Mouse (Mus musculus): ENCODE results near the gene Laptm5.

Gene Laptm5

DNA sequence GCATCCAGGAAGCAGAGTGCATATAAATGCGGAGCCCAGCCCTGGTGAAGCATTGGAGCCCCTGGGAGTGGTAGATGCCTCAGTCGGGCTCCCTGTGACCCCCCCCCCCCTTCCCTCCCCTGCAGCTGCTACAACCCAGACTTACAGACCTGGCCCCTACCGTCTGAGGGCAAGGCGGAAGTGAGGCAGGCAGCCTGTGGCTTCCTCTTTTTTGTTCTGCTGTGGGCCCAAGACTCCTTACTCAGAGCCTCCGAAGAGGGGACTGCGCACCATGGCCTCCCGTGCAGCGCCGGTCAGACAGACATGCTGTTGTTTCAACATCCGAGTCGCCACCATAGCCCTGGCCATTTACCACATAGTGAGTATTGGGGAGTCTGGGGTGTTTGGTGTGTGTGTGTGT lies at the start of gene Laptm5:
Gene Laptm5 (plus strand): TSS at position 49 of the 400 bp plus-strand sequence.
- peak; percentile 77 to 82 for DNase-seq (ENCODE audit: low spot score in 2 of 2)

DNA sequence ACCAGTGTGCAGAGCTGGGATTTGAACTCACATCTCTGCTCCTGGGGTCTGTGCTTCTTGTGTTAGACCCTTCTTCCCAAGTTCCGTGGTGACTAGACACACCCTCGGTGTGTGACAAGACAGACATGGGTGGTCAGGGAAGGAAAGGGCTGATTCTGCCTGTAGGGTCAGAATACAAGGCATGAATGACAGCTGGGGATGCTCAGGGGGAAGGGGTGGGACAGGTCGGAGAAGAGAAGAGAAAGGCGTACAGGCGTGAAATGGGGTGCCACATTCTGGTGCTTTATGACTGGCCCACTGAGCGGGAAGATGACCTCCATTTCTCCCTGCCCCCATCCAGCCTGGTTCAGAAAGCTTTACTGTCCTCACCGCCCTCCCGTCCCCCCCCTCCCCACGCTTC lies 47.5 kb upstream of the Laptm5 start:
- DNase-seq (ENCODE audit: low spot score in 2 of 2): no peak

DNA sequence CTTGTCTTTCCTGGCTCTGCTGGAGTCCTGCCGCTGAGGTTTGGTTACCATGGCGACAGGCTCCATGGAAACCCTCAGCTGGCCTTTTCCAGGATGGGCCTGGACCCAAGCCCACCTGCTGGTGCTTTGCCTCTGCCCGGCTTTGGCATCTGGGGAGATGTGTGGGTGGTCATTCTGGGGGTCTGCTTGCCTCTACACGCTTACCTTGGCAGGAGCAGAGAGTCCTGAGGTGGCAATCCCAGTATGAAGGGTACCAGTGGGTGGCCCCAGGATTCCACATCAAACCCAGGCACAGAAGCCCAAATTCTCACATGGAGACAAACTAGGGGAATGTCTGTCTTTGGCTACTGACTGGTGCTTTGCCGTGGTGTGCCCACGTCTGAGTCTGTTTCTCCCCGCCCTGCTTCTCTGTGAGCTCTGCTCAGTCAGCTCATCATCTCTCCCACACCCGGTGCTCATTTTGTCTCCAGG lies 47.0 kb upstream of the Laptm5 start:
- no peak for DNase-seq (ENCODE audit: low spot score in 2 of 2)

DNA sequence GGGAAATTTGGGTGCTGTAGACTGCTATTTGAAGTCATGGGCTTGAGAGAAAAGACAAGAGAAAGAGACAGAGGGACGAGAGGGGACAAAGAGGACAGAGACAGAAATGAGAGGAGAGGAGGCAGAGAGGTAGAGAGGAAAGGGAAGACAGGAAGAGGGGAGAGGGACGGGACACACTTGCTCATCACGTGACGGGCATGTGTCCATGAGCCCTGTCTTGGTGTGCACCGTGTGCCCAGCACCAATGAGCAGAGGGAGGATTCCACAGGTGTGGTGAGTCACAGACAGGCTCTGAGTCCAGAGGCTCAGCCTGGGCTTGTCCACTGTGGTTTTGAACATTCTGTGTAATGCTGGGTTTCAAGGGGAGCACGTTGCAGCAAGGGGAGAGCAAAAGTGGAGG lies 45.0 kb upstream of the Laptm5 start:
- no peak for DNase-seq (ENCODE audit: low spot score in 2 of 2)

DNA sequence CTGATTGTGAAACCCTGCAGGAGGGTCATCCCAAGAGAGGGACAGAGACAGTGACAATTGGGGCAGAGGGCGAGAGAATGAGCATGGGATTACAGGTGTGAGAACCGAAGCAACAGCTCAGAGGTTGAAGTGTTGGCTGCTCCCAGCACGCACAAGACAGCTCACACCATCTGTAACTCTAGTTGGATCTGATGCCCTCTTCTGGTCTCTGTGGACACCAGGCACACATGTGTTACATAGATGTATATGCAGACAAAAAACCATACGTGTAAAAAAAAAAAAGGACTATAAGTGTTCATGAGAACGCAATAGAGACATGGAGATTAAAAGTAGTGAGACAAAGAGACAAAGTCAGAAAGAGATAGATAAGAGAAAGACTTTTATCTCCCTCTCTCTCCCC lies 44.1 kb upstream of the Laptm5 start:
- DNase-seq (ENCODE audit: low spot score in 2 of 2): no peak

DNA sequence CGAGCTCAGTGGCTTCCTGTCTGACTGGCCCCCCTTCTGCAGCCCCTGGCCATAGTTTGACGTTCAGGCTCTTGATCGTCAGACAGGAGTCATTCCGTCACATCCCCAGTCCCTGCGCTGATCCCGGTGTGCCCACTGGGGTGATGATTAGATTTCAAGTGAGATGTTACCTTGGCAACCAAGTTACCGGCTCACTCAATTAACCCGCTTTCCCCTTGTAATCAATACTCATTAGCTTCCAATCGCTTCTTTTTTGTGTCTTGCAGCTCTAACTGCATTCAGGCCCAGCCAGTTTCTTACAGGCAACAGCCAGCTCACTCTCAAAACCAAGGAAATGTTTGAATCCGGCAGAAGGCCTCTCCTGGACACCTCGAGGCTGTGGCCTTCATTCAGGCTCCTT lies 40.5 kb upstream of the Laptm5 start:
- no peak for DNase-seq (ENCODE audit: low spot score in 2 of 2)

DNA sequence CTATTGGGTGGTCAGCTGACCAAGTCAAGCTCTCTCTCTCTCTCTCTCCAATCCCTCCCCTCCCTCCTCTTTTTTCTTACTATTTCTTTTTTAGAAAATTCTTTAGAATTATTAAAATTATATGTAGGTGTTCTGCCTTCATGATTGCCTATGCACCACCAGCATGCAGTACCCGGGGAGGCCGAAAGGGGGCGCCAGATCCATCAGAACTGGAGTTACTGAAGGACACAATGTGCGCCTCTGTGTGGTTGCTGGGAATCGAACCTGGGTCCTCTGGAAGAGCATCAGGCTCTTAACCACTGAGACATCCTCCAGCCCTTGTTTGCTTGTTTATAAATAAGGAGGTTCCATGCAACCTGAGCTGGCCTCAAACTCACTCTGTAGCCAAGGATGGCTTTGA lies 39.5 kb upstream of the Laptm5 start:
- DNase-seq (ENCODE audit: low spot score in 2 of 2): no peak

DNA sequence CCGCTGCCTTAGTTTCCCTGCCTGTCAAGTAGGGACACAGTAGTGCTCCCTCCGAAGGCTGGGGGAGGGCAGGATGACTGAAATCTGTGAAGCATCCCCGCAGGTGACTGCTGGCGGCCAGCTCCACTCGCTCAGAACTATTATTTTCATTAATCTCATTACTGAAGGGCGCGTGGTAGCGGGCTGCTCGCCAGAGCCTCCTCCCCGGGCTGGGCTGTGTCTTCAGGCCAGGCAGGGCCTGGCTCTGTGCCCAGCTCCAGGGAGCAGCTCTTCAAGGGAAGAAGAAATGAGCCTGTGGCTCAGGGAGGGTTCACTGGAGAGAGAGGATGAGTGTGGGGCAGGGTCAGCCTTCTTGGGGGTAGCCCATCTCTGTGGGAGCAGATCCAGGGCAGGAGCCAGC lies 38.3 kb upstream of the Laptm5 start:
- no peak for DNase-seq (ENCODE audit: low spot score in 2 of 2)

DNA sequence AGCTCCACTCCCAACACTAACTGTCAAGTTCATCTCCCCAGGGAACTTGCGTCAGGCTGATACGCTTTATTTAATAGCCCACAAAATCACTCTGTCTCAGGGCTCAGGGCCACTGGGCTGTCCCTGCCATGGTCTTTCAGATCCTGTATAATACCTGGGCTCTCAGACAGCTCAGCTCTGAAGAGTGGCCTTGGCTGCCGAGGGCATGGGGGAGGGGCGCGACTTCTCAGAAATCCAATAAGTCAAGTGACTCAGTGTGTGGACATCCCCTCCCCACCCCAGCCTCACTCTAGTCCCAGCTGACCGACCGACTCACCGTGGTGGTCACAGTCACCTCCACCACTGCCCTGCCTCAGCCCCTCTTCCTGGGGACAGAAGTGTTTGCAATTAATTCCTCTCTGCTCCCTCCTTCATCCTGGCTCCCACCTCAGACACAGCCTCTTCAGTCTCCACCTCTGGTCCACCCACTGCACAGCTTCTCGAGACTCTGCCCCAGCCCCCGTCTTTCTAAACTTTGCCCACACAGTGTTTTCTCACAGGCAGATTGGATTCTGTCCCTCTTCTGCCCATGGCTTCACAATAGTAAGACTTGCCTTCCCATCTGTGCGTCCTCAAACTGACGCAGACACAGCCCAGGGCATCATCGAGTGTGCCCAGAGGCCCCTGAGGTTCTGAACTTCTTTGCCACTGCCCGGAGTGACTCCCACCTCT lies 36.8 kb upstream of the Laptm5 start:
- DNase-seq (ENCODE audit: low spot score in 2 of 2): no peak

DNA sequence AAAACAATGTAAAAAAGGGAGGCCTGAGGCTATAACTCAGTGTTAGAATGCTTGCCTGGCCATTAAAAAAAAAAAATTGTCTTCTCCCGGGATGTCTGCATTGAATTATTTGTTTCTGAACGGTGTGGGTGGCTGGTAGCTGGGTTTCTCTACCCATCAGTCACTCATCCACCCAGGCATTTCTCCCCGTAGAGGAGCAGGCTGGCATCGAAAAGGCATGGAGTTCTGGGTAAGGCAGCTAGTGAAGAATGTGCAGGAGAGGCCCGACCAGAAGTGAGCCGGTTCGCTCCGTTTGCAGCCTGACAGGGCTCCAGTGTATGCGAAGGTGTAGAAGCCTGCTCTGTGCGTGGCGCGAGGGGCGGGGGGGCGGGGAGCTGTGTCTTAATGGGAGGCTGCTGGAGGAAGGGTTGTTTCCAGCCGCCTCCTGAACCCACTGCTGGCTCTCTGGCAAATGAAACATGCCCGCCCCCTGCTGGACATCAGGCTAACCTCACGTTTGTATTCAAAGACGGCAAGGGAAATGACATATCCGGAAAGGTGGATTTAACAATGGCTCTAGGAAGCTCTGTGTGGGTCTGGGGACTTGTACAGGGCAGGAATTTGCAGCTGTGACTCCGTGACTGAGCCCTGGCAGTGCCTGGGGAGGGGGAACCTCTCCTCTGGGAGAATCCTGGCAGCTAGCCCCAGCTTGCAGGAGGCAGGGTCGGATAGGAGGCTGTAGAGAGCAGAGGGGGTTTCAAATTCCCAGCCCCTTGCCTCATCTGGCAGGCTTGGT lies 34.5 kb upstream of the Laptm5 start:
- peak; percentile 55 to 82 for DNase-seq (ENCODE audit: low spot score in 2 of 2)

DNA sequence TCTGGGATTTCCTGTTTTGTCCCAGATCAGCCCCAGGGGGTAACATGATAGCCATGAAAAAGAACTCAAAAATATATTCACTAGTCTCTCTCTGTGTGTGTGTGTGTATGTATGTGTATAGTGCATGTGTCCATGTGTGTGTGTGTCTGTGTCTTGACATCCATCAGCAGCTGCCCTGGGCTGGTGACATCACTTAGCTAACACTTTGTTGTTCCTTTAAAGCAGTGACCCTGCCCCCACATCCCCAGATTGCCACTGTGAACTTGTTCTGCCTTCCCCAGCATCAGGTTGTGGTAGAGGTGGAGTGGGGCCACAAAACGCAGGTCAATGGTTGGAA lies 33.9 kb upstream of the Laptm5 start:
- DNase-seq (ENCODE audit: low spot score in 2 of 2): no peak

DNA sequence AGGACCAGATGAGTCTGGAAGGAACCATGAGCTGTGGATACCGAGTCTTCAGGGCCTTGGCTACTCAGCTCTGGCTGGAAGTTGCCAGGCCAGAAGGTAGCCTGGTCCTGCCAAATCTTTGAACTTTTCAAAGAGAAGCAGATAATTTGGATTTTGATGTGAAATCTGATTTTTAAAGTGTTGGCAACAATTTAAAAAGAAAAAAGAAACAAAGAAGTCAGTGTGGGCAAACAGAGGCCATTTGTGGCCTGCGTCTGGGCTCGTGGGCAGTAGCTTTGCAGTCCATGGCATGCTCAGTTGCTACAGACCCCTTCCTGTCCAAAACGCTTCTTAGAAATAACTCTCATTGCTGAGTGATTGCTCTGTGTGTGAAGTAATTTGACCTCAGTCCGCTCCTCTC lies 31.6 kb upstream of the Laptm5 start:
- DNase-seq (ENCODE audit: low spot score in 2 of 2): no peak

DNA sequence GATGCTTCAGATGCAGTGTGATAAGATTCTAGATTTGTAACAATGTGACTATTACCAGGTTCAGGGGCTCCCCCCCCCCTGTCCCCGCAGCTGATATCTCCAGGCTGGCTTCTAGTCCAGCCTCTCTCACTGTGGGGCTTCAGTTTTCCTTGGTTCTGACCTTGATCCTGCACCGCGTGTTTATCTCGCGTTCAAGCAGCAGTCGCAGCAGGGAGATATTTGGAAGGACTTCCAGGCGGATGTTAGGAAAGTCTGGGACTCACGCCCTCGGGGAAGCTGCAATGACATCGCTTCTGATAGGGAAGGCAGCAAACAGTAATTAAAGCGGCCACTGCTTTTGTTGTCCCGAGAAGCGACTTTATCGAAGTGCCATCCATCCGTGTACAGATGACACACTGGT lies 30.2 kb upstream of the Laptm5 start:
- DNase-seq (ENCODE audit: low spot score in 2 of 2): no peak

DNA sequence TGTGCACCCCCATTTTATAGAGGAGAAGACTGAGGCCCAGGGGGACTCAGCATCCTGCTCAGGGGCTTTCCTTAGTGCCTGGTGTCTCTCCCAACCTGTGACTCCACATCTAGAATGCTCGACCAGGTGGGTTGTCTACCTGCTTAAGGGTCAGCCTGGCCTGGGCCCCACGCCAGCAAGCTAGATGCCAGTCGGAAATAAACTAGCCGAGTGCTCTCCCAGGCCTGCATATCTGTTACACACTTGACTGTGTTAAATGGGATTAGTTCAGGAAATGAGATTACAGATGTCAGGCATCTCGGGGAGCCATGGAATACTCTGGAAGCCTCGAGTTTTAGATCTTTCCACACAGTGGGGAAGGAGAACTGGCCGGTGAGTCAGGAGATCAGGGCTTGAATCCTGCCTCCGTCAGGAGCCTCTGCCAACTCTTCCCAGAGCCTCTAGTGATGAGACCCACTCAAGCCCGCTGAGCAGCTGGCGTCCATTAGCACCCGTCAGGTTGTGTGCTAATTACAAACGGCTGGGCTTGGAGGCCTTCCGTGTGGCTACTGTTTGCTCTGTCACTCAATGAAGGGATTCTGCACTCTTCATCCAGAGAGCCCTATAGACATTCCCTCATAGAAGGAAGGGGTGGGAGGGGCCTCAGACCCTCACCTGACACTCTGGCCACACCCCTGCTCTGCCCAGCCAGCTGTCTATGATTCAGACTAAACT lies 28.9 kb upstream of the Laptm5 start:
- DNase-seq (ENCODE audit: low spot score in 2 of 2): no peak

DNA sequence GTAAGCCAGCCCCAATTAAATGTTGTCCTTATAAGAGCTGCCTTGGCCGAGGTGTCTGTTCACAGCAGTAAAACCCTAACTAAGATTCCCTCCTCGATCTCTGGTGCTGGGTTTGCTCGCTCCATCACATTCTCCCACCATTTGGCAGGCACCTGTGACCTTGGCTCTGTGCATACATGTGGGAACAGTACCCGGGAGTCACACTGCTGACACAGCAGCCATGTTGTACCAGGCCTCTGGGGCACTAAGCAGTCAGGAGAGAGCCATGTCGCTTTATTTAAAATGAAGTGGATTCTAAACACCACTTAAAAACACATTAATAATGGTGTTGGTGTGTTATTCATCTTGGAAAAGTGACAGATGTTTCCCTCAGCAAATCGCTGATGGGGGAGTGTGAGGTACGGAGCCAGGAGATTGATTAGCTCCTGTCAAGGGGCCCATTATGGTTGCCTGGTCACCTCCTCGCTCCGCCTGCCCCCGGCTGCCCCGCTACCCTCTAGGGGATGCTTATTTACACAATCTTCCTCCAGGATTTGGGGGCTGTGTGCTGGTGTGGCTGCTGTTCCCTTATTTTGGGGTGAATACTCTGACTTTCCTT lies 25.7 kb upstream of the Laptm5 start:
- DNase-seq (ENCODE audit: low spot score in 2 of 2): no peak

DNA sequence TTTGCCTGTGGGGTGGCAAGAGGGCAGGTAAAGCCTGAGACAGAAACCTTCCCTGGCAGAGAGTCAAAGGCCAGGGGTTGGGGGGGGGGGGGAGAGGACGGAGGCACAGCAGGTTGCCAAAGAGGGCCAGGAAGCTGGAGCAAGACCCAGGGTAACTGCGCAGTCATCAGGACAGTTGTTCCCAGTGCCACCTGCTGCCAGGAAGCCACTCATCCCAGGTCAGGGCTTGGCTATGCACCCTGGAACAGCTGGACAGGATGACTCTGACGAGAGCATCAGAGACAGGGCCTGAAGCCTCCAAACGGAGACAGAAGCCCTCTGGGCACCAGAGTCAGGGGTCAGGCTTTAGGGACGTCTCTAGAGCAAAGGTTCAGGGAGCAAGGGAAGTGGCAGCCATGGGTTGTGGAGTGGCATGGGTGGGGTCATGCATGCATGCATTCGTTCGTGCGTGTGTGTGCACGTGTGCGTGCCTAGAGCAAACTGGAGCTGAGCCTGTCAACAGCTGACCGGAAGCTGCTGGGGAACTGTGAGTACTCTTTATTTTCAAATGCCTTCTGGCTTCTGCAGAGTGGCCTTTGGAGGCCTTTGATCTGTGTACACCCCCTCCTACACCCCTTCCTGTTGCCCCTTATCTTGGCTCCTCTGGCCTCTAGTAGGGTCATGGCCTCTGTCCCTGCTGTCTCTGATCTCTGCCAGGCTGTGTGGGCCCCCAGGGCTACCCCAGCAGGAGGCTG lies 23.0 kb upstream of the Laptm5 start:
- no peak for DNase-seq (ENCODE audit: low spot score in 2 of 2)

DNA sequence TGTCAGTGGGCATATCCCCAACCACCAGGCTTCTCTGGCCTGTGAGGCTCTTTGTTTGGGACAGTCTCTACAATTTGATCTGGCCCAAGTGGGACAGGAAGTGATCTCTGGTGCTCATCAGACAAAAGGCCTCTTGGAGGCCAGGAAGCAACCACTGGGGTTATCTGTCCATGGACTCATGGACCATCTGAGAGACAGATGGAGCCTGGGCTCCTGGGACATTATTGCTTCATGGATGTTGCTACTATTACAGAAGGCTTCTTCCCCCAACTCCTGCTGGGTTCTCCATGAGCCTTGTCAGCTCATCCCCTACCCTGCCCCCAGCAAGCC lies 22.4 kb upstream of the Laptm5 start:
- DNase-seq (ENCODE audit: low spot score in 2 of 2): no peak

DNA sequence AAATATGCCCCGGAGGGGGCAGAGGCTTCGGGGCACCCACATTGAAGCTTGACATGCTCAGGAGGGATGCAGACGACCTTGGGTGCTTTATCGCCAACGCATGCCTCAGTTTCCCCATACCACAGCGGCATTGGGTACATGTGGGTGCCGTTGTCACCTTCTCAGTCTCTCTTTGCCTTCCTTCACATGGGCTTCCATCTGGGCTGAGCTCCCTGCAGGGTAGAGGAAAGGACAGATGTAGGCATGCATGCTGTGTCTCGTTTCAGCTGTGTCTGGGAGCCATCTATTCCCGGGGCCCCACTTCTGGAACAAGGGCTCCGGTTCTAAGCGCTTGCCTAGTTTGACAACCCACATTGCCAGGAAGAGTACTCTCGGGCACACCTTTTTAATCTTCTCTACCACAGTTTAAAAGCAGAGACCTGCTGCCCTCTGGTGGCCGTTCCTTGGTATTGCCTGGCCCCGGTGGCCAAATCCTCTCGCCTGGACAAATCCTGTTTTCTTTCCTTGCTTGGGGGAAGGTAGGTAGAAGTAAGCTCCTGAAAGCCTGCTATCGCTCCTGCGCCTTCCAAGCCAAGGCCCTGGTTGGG lies 20.8 kb upstream of the Laptm5 start:
- DNase-seq (ENCODE audit: low spot score in 2 of 2): peak; percentile 42 to 70

DNA sequence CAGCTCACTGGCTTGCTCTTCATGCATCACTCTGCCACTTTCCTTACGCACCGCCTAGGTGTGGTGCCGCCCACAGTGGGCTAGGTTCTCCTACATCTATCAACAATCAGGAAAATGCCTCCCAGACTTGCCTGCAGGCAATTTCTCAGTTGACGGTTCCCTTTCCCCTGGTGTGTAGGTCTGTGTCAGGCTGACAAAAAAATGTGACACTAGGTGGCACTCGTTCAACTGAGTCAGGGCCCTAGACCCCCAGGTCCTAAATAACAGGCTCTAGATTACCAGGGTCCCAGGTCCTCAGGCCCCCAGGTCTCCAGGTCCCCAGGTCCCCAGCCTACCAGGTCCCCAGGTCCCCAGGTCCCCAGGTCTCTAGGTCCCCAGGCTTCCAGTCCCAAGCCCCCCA lies 19.2 kb upstream of the Laptm5 start:
- DNase-seq (ENCODE audit: low spot score in 2 of 2): no peak

DNA sequence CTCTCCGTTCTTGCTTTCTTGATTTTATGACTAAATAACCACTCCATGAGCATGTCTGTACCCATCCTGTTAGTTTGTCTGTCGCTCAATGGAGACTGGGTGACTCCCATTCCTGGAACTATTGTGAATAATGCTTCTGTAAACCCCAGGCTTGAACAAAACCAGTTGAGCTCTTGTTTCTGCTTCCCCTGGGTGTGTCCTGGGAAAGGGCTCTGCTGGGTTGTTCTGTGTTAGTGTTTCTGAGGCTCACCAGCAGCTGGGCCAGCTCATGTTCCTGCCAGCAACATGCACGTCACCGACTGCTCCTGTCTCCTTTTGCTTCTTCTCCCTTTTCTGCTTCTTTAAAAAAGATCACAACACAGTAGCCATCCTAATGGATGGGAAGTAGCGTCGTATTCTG lies 17.2 kb upstream of the Laptm5 start:
- no peak for DNase-seq (ENCODE audit: low spot score in 2 of 2)

DNA sequence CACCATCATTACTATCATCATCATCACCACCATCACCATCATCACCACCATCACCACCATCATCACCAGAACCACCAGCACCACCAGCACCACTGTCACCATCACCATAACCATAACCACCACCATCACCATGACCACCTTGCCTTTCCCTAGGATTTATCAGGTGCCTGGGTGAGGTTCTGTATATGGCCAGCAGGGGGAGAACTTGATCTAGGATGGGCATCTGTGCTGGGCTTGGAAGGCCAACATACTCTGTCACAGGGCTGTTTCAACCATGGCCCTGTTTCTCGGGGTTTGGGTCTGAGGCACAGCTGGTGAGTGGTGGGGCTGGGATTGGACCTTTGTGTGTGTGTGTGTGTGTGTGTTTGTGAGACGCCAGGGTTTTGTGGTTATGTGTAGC lies 16.6 kb upstream of the Laptm5 start:
- peak; percentile 70 to 85 for DNase-seq (ENCODE audit: low spot score in 2 of 2)

DNA sequence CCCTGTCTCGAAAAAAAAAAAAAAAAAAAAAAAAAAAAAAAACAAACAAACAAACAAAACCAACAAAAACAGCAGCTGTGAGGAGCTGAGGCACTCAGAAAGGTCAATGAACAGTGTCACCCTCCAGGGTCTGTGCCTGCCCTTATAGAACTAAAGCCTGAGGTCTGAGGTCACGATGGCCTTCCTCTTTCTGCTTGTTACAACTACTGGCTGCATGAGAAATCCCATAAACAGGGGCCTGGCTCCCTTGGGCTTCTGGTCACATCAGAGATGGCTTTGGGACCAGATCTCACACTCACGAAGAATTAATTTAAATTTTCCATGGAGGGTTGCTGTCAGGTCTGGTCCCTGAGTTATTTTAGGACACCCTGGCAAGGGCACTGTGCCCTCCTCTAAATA lies 13.5 kb upstream of the Laptm5 start:
- DNase-seq (ENCODE audit: low spot score in 2 of 2): no peak
